Mouse (Mus musculus) intestine, postnatal 0 days (tissue): ENCODE data around the gene Cep57l1. TPM values are rescaled to one million over a fixed set of nuclear protein-coding genes. Genes with fewer than 3 reads are reported as not detected.

Source experiments
- ATAC-seq: fragments of 200-750 bp; cut with Nextera tagmentation; 2 replicates; pipeline ENCODE4 v1.8.0; 2017; ENCODE audit warnings: mild to moderate bottlenecking, moderate TSS enrichment, moderate library complexity
- H3K27ac ChIP-seq: fragments of 300-500 bp; sonication (generic); 2 replicates; pipeline ENCODE4 v1.5.1; 2014; ENCODE audit warnings: mild to moderate bottlenecking, low read depth, low read length, moderate library complexity
- H3K27me3 ChIP-seq: fragments of 300-500 bp; sonication (generic); replicated peaks from 2 replicates; pipeline ENCODE4 v1.6.1; 2014; ENCODE audit warnings: low read length, mixed read lengths; ENCODE audit not compliant: control insufficient read depth, insufficient read depth
- H3K36me3 ChIP-seq: fragments of 300-500 bp; sonication (generic); 2 replicates; pipeline ENCODE4 v1.6.1; 2014; ENCODE audit warnings: mild to moderate bottlenecking, moderate library complexity; ENCODE audit not compliant: control insufficient read depth, insufficient read depth
- H3K4me1 ChIP-seq: fragments of 300-500 bp; sonication (generic); replicated peaks from 2 replicates; pipeline ENCODE4 v1.6.1; 2014; ENCODE audit warnings: antibody characterized with exemption, low read length, mixed read lengths; ENCODE audit not compliant: control insufficient read depth, insufficient read depth
- H3K4me2 ChIP-seq: fragments of 300-500 bp; sonication (generic); replicated peaks from 2 replicates; pipeline ENCODE4 v1.6.1; 2014; ENCODE audit warnings: low read depth, mild to moderate bottlenecking, moderate library complexity
- H3K4me3 ChIP-seq: fragments of 300-500 bp; sonication (generic); 2 replicates; pipeline ENCODE4 v1.5.1; 2014; ENCODE audit warnings: low read depth, low read length
- H3K9ac ChIP-seq: fragments of 300-500 bp; sonication (generic); 2 replicates; pipeline ENCODE4 v1.6.1; 2014; ENCODE audit warnings: mild to moderate bottlenecking, low read depth, low read length
- H3K9me3 ChIP-seq: fragments of 300-500 bp; sonication (generic); 2 replicates; pipeline ENCODE4 v1.6.1; 2016; ENCODE audit warnings: mixed run types; ENCODE audit not compliant: control insufficient read depth
- CTCF ChIP-seq: sonication (generic); IDR thresholded peaks from 2 replicates; pipeline ENCODE4 v1.5.1; 2016; ENCODE audit warnings: low read depth, mild to moderate bottlenecking, control low read depth, antibody characterized with exemption, moderate library complexity
- WGBS: fragments of 180-500 bp; shearing (Covaris S2); extraction: QIAGEN DNeasy Blood & Tissue Kit; methylation state at CpG from one replicate; pipeline ENCODE4 v1.1.7; 2014; 5-methylcytosine and 5-hydroxymethylcytosine counted together
- polyA plus RNA-seq: library from polyadenylated mRNA; unstranded; fragments of >200 nt; fragmentation: Nextera tagmentation; extraction: Ambion mirVana; gene quantifications from 2 replicates; pipeline ENCODE4 v1.2.1, GENCODE M21; 2015

Cep57l1 gene
- polyA plus RNA-seq, 1 experiment from 2014 or later, result 5.3 TPM

- Histone ChIP-seq H3K4me1 (no peaks in the 10 kb centered on the region), H3K4me2 (no peak overlapping the region), H3K9me3 (no peaks in the 10 kb centered on the region), H3K27ac (no peak overlapping the region), H3K27me3 (no peaks in the 10 kb centered on the region), H3K9ac (no peak overlapping the region), H3K36me3 (no peaks in the 10 kb centered on the region), H3K4me3 (no peak overlapping the region)
- ATAC-seq, result no peak
- no peak for TF ChIP-seq CTCF
- WGBS, result 63% methylated on average over 11 of the region's 11 CpGs
Measured at GRCm38 (mm10) chr10:41697040-41697439, 112.6 kb downstream of the Cep57l1 start.

- ATAC-seq, result no peak
- Histone ChIP-seq H3K4me2 (no peak overlapping the region), H3K9me3 (no peaks in the 10 kb centered on the region), H3K27ac (no peak overlapping the region), H3K9ac (no peak overlapping the region), H3K27me3 (no peaks in the 10 kb centered on the region), H3K36me3 (no peaks in the 10 kb centered on the region), H3K4me3 (no peak overlapping the region), H3K4me1 (no peaks in the 10 kb centered on the region)
- WGBS, result 80% methylated on average over 4 of the region's 4 CpGs
- TF ChIP-seq CTCF, result peak; percentile 48
Measured at GRCm38 (mm10) chr10:41690978-41691377, 118.7 kb downstream of the Cep57l1 start.

- Histone ChIP-seq H3K4me1 (no peaks in the 10 kb centered on the region), H3K27ac (no peak overlapping the region), H3K9ac (0 out of 2 replicates have a peak overlapping the region, but pooled peaks have one; percentile 23), H3K4me3 (peak overlapping the region; percentile 42), H3K9me3 (no peaks in the 10 kb centered on the region), H3K4me2 (peak overlapping the region; percentile 78), H3K27me3 (no peaks in the 10 kb centered on the region), H3K36me3 (no peaks in the 10 kb centered on the region)
- 21% methylated on average over 24 of the region's 24 CpGs for WGBS
- TF ChIP-seq CTCF, result peak; percentile 96
- ATAC-seq, result no peak
Measured at GRCm38 (mm10) chr10:41689941-41690887, 119.5 kb downstream of the Cep57l1 start.

- no peaks in the 10 kb centered on the region for H3K27me3 ChIP-seq
- 0 out of 2 replicates have a peak overlapping the region, but pooled peaks have one; percentile 1 for H3K4me3 ChIP-seq
- H3K4me1 ChIP-seq, result no peaks in the 10 kb centered on the region
- WGBS, result 2% methylated on average over 21 of the region's 21 CpGs
- H3K27ac ChIP-seq, result no peak overlapping the region
- H3K9me3 ChIP-seq, result no peaks in the 10 kb centered on the region
- peak; percentile 25; the same call in 1 of the 2 replicates for ATAC-seq
- no peaks in the 10 kb centered on the region for H3K36me3 ChIP-seq
- H3K9ac ChIP-seq, result no peak overlapping the region
- peak; percentile 44 for TF ChIP-seq CTCF
- peak overlapping the region; percentile 58 for H3K4me2 ChIP-seq
Measured at GRCm38 (mm10) chr10:41684548-41684996, 125.1 kb downstream of the Cep57l1 start.

GRCm38 (mm10) chr10:41682546-41683393 is 126.9 kb downstream of the Cep57l1 start:
- Histone ChIP-seq H3K27me3 (no peaks in the 10 kb centered on the region), H3K9ac (no peak overlapping the region), H3K27ac (no peak overlapping the region), H3K9me3 (no peaks in the 10 kb centered on the region), H3K36me3 (no peaks in the 10 kb centered on the region), H3K4me3 (no peak overlapping the region), H3K4me1 (no peaks in the 10 kb centered on the region), H3K4me2 (no peak overlapping the region)
- WGBS, result 29% methylated on average over 16 of the region's 16 CpGs
- peak; percentile 44; the same call in 1 of the 2 replicates for ATAC-seq
- peak; percentile 90 for TF ChIP-seq CTCF
